ENCODE assay signal across 11 mouse cellular contexts in genomic region chr1:86497361-86497760, GRCm38 (mm10). TPM values are rescaled to one million over a fixed set of nuclear protein-coding genes. Genes with fewer than 3 reads are reported as not detected.
DNase-seq lines count a peak whose midpoint lies in the region; ATAC-seq lines count a peak whose summit lies in the region.
"Had no signal": no experiment of that assay in that cellular context is flagged by ENCODE, and none has a peak within 500 bp of the region (broad histone marks: within the 10 kb centered on the region; RNA-seq: fewer than 3 reads in every experiment).

No protein-coding gene starts in this region.

- no peaks in the 10 kb centered on the region for H3K9me3 ChIP-seq in heart, embryonic 10.5 days
- no peaks in the 10 kb centered on the region for H3K9me3 ChIP-seq in intestine, embryonic 14.5 days (ENCODE audit: control insufficient read depth, low read length)
- no peaks in the 10 kb centered on the region for H3K9me3 ChIP-seq in limb, embryonic 13.5 days
- H3K9me3 ChIP-seq: hindbrain, embryonic 15.5 days; neural tube, embryonic 12.5 days had no signal

- no peak overlapping the region for H3K9ac ChIP-seq in intestine, embryonic 14.5 days (ENCODE audit: low read length)
- H3K9ac ChIP-seq in limb, embryonic 13.5 days, result peak overlapping the region; percentile 14; the same call in 1 of the 2 replicates
- H3K9ac ChIP-seq: hindbrain, embryonic 15.5 days; liver, embryonic 14.5 days; neural tube, embryonic 12.5 days had no signal

- no peak overlapping the region for H3K4me2 ChIP-seq in intestine, embryonic 14.5 days (ENCODE audit: low read length)
- H3K4me2 ChIP-seq in limb, embryonic 13.5 days (replicated peaks), result no peak overlapping the region
- H3K4me2 ChIP-seq: hindbrain, embryonic 15.5 days; neural tube, embryonic 12.5 days had no signal

- H3K4me3 ChIP-seq in heart, embryonic 10.5 days, result no peak overlapping the region
- no peak overlapping the region for H3K4me3 ChIP-seq in intestine, embryonic 14.5 days (ENCODE audit: low read depth, low read length)
- H3K4me3 ChIP-seq in limb, embryonic 13.5 days, result no peak overlapping the region
- H3K4me3 ChIP-seq: hindbrain, embryonic 15.5 days; neural tube, embryonic 12.5 days had no signal

- ATAC-seq in intestine, embryonic 14.5 days (replicated peaks; ENCODE audit: low FRiP score, low TSS enrichment, low read depth), result no peak
- no peak for ATAC-seq in limb, embryonic 13.5 days (ENCODE audit: low FRiP score, low read depth)

- WGBS in heart, embryonic 10.5 days, result 76% methylated on average over 5 of the region's 5 CpGs
- 68% methylated on average over 5 of the region's 5 CpGs for WGBS in intestine, embryonic 14.5 days
- WGBS in limb, embryonic 13.5 days, result 70% methylated on average over 5 of the region's 5 CpGs

- H3K27ac ChIP-seq in heart, embryonic 10.5 days, result peak overlapping the region; percentile 76
- H3K27ac ChIP-seq in intestine, embryonic 14.5 days (ENCODE audit: low read depth), result peak overlapping the region; percentile 67
- peak overlapping the region; percentile 4; the same call in 1 of the 2 replicates for H3K27ac ChIP-seq in limb, embryonic 13.5 days
- H3K27ac ChIP-seq: hindbrain, embryonic 15.5 days; liver, embryonic 14.5 days; neural tube, embryonic 12.5 days had no signal

- H3K36me3 ChIP-seq in heart, embryonic 10.5 days, result no peaks in the 10 kb centered on the region
- no peaks in the 10 kb centered on the region for H3K36me3 ChIP-seq in intestine, embryonic 14.5 days (ENCODE audit: control insufficient read depth, insufficient read depth, low read length)
- H3K36me3 ChIP-seq in limb, embryonic 13.5 days, result no peaks in the 10 kb centered on the region
- H3K36me3 ChIP-seq: hindbrain, embryonic 15.5 days; neural tube, embryonic 12.5 days had no signal

- intact Hi-C loops in heart, postnatal 14 days (cut with DNase I), result no loop called here

- H3K4me1 ChIP-seq in heart, embryonic 10.5 days, result peaks cover 46% of the 10 kb centered on the region
- H3K4me1 ChIP-seq in intestine, embryonic 14.5 days (replicated peaks; ENCODE audit: control insufficient read depth, insufficient read depth, low read length), result peaks cover 36% of the 10 kb centered on the region
- H3K4me1 ChIP-seq in limb, embryonic 13.5 days, result peaks cover 45% of the 10 kb centered on the region

- DNase-seq in heart, embryonic 10.5 days (ENCODE audit: low spot score), result no peak
- no peak for DNase-seq in heart, postnatal 14 days
- DNase-seq in A20 (ENCODE audit: low read depth, low spot score) (peak; percentile 19), MN1 (ENCODE audit: low spot score) (no peak)
- DNase-seq in intestine, embryonic 14.5 days (ENCODE audit: low spot score), result no peak
- no peak for DNase-seq in layer of hippocampus, adult 11-12 months (ENCODE audit: low spot score)
- DNase-seq in layer of hippocampus, adult 9-11 months, result no peak

- H3K27me3 ChIP-seq in heart, embryonic 10.5 days (ENCODE audit: insufficient read depth, poor library complexity, severe bottlenecking), result no peaks in the 10 kb centered on the region
- no peaks in the 10 kb centered on the region for H3K27me3 ChIP-seq in intestine, embryonic 14.5 days (replicated peaks; ENCODE audit: control insufficient read depth, insufficient read depth, low read length)
- H3K27me3 ChIP-seq in limb, embryonic 13.5 days, result no peaks in the 10 kb centered on the region
- H3K27me3 ChIP-seq: hindbrain, embryonic 15.5 days; neural tube, embryonic 12.5 days had no signal

RNA-seq across cellular contexts. Expression of gene Ptma, which starts 29.2 kb away (rescaled TPM):
- polyA plus RNA-seq in heart, embryonic 10.5 days (2016; fragmentation: Nextera tagmentation; extraction: Ambion mirVana), result 1,013 and 1,650 TPM in 2 replicates
- total RNA-seq in heart, postnatal 14 days (2021), result 100 to 1,000 TPM; 290 to 401 TPM
- 2,795 and 2,826 TPM in 2 replicates for polyA plus RNA-seq in intestine, embryonic 14.5 days (2014; fragmentation: Nextera tagmentation; extraction: Ambion mirVana)
- polyA plus RNA-seq in limb, embryonic 13.5 days (2015; fragmentation: Nextera tagmentation; extraction: Ambion mirVana), result 2,828 and 3,051 TPM in 2 replicates

Comparison
In these comparisons a context has a peak if more than half of its experiments do, and no peak if none do; other contexts are left out.
1. H3K27ac ChIP-seq: peak in every context shown above with its lines; median percentile 76 in heart, embryonic 10.5 days; 67 in intestine, embryonic 14.5 days; 4 in limb, embryonic 13.5 days.